Mouse (Mus musculus): ENCODE results near the gene Rhbdf2. TPM values are rescaled to one million over a fixed set of nuclear protein-coding genes. Genes with fewer than 3 reads are reported as not detected.
"Not testable (repeated sequence)": the region's sequence is repeated elsewhere in the genome, so short reads cannot be mapped to it uniquely, and the experiment has no call there.

The Rhbdf2 gene
- polyA plus RNA-seq, 1 experiment from 2014 or later = 6.7 TPM

DNA sequence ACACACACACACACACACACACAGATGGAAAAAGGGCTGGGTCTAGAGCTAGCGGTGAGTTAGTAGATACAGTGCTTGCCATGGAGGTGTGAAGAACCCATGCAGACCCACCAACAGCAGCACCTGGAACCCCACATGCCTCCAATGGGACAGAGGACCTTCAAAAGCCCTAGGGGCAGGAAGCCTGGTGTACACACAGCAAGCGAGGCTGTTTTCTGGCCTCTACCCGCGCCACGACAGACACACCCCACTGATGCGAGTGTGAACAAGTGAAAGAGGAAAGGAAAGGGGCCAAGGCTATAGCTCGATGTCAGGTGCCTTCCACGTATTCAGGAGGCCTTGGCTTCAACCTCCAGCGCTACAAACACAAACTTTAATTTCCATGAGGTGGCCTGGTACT lies 14.9 kb downstream of the Rhbdf2 start:
- Histone ChIP-seq H3K4me2 (no peak overlapping the region), H3K36me3 (peaks cover 3% of the 10 kb centered on the region; the same call in 1 of the 2 replicates), H3K4me1 (replicated peaks) (peaks cover 27% of the 10 kb centered on the region), H3K4me3 (no peak overlapping the region), H3K27me3 (no peaks in the 10 kb centered on the region), H3K9ac (no peak overlapping the region), H3K27ac (no peak overlapping the region), H3K9me3 (replicated peaks) (no peaks in the 10 kb centered on the region)
- WGBS = 89% methylated on average over 9 of the region's 9 CpGs
- no peak for ATAC-seq (replicated peaks; ENCODE audit: insufficient number of reproducible peaks, insufficient read depth, low FRiP score, low read depth)

DNA sequence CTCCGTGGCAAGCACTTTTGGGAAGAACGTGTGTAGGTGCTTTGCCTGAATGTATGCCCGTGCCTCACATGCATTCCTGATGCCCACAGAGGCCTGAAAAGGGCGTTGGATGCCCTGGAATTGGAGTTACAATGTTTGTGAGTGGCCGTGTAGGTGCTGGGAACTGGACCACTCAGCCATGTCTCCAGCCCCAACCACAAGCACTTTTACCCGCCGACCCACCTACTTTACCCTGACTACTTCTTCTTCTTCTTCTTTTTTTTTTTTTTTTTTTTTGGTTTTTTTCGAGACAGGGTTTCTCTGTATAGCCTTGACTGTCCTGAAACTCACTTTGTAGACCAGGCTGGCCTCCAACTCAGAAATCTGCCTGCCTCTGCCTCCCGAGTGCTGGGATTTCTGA lies 15.7 kb downstream of the Rhbdf2 start:
- not testable (repeated sequence) for H3K27me3 ChIP-seq; H3K9me3 ChIP-seq (replicated peaks); H3K36me3 ChIP-seq; H3K4me3 ChIP-seq; H3K27ac ChIP-seq; H3K9ac ChIP-seq; ATAC-seq (replicated peaks; ENCODE audit: insufficient number of reproducible peaks, insufficient read depth, low FRiP score, low read depth); H3K4me2 ChIP-seq
- whole genome bisulfite sequencing = 84% methylated on average over 9 of the region's 9 CpGs
- peaks cover 20% of the 10 kb centered on the region for H3K4me1 ChIP-seq (replicated peaks)

DNA sequence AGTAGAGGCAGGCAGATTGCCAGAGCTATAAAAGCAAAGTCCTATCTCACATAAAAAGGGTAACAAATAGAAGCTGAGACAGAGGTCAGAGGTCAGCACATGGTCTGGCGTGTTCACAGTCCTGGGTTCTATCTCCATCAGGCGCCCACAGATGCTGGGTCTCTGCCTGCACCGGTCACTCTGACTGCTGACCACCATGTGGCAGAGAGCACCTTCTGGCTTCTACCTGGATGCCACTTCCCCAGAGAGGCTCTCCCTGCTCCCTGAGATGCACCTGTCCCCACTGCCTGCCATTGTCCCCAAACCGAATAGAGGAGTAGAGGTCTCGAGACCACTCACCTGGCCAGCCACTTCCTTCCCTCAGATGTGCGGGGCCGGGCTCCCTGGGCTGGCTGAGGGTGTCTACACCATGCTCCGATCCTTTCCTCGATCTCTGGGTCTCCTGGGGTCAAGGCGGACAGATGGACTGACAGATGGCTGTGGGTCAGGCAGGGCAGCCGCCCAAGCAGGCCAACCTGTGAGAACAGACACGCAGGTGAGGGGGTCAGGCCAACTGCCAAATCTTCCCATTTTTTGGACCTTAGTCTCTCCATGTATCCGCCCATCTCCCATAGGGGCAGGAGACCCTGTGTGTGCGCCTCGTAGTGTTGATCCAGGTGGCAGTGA lies 16.7 kb downstream of the Rhbdf2 start:
- Histone ChIP-seq H3K36me3 (peaks cover 9% of the 10 kb centered on the region; the same call in 1 of the 2 replicates), H3K27ac (no peak overlapping the region), H3K4me1 (replicated peaks) (peaks cover 10% of the 10 kb centered on the region), H3K27me3 (no peaks in the 10 kb centered on the region), H3K4me2 (no peak overlapping the region), H3K9me3 (replicated peaks) (no peaks in the 10 kb centered on the region), H3K9ac (no peak overlapping the region), H3K4me3 (no peak overlapping the region)
- 87% methylated on average over 15 of the region's 15 CpGs for WGBS
- no peak for ATAC-seq (replicated peaks; ENCODE audit: insufficient number of reproducible peaks, insufficient read depth, low FRiP score, low read depth)

GRCm38 (mm10) chr11:116607717-116608116 lies 19.1 kb downstream of the Rhbdf2 start:
- no peak for ATAC-seq (replicated peaks; ENCODE audit: insufficient number of reproducible peaks, insufficient read depth, low FRiP score, low read depth)
- 89% methylated on average over 3 of the region's 3 CpGs for WGBS
- Histone ChIP-seq H3K27ac (no peak overlapping the region), H3K9ac (no peak overlapping the region), H3K4me1 (replicated peaks) (peaks cover 3% of the 10 kb centered on the region), H3K4me2 (no peak overlapping the region), H3K9me3 (replicated peaks) (no peaks in the 10 kb centered on the region), H3K4me3 (no peak overlapping the region), H3K36me3 (peaks cover 25% of the 10 kb centered on the region; the same call in 1 of the 2 replicates), H3K27me3 (no peaks in the 10 kb centered on the region)

- no peak for ATAC-seq (replicated peaks; ENCODE audit: insufficient number of reproducible peaks, insufficient read depth, low FRiP score, low read depth)
- Histone ChIP-seq H3K9me3 (replicated peaks) (no peaks in the 10 kb centered on the region), H3K36me3 (peaks cover 30% of the 10 kb centered on the region; the same call in 1 of the 2 replicates), H3K4me1 (replicated peaks) (no peaks in the 10 kb centered on the region), H3K4me3 (no peak overlapping the region), H3K27me3 (no peaks in the 10 kb centered on the region), H3K9ac (no peak overlapping the region), H3K4me2 (no peak overlapping the region), H3K27ac (no peak overlapping the region)
- 89% methylated on average over 12 of the region's 12 CpGs for WGBS
These were observed 22.7 kb downstream of the Rhbdf2 start for GRCm38 (mm10) chr11:116604097-116604496.

GRCm38 (mm10) chr11:116603339-116603738 lies 23.5 kb downstream of the Rhbdf2 start:
- ATAC-seq (replicated peaks; ENCODE audit: insufficient number of reproducible peaks, insufficient read depth, low FRiP score, low read depth) = no peak
- Histone ChIP-seq H3K4me1 (replicated peaks) (no peaks in the 10 kb centered on the region), H3K9me3 (replicated peaks) (no peaks in the 10 kb centered on the region), H3K27ac (no peak overlapping the region), H3K9ac (no peak overlapping the region), H3K4me2 (no peak overlapping the region), H3K27me3 (no peaks in the 10 kb centered on the region), H3K36me3 (peaks cover 37% of the 10 kb centered on the region; the same call in 1 of the 2 replicates), H3K4me3 (no peak overlapping the region)
- WGBS = 75% methylated on average over 10 of the region's 10 CpGs

DNA sequence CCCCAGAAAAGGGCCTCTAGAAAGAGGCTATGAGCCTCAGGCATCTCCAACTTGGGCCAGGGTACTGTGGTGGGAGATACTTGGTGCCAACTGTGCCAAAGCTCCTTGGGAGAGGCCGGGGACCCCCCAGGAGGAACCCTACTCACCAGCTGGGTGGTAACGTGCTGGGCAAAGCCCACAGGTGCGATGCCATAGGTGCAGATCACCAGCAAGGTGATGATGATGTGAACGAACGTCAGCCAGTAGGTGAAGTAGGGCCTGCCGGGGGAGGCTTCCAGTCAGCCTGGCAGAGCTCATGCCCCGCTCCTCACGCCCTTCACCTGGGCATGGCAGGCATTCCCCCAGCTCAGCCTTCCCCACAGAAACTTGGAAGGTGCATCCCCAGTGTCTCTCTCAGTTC lies 24.8 kb downstream of the Rhbdf2 start:
- H3K27ac ChIP-seq = no peak overlapping the region
- H3K4me3 ChIP-seq = no peak overlapping the region
- no peak overlapping the region for H3K4me2 ChIP-seq
- peaks cover 37% of the 10 kb centered on the region; the same call in 1 of the 2 replicates for H3K36me3 ChIP-seq
- no peaks in the 10 kb centered on the region for H3K9me3 ChIP-seq (replicated peaks)
- 86% methylated on average over 8 of the region's 8 CpGs for WGBS
- no peak overlapping the region for H3K9ac ChIP-seq
- H3K27me3 ChIP-seq = no peaks in the 10 kb centered on the region
- H3K4me1 ChIP-seq (replicated peaks) = no peaks in the 10 kb centered on the region
- no peak for ATAC-seq (replicated peaks; ENCODE audit: insufficient number of reproducible peaks, insufficient read depth, low FRiP score, low read depth)

DNA sequence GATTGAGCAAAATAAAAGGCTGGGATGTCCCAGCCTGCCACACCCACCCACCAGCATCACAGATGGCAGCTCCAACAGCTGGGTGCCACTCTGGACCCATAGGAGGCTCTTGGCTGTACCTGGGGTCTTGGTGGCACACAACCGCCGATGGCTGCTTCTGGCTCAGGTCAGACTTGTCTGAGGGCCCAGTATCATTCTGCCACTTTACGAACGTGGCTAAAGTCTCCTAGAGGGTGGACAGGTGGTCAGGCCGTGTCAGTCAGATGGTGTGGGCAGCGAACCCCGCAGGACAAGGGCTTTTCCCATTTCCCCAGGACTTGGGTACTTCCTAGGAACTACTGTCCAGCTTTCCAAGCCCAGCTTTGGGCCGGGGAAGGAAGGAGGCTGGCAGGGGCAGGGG lies 25.7 kb downstream of the Rhbdf2 start:
- H3K9me3 ChIP-seq (replicated peaks) = no peaks in the 10 kb centered on the region
- no peak overlapping the region for H3K27ac ChIP-seq
- H3K4me1 ChIP-seq (replicated peaks) = no peaks in the 10 kb centered on the region
- WGBS = 89% methylated on average over 8 of the region's 8 CpGs
- no peak for ATAC-seq (replicated peaks; ENCODE audit: insufficient number of reproducible peaks, insufficient read depth, low FRiP score, low read depth)
- H3K36me3 ChIP-seq = peaks cover 37% of the 10 kb centered on the region; the same call in 1 of the 2 replicates
- H3K27me3 ChIP-seq = no peaks in the 10 kb centered on the region
- H3K9ac ChIP-seq = no peak overlapping the region
- no peak overlapping the region for H3K4me2 ChIP-seq
- no peak overlapping the region for H3K4me3 ChIP-seq

DNA sequence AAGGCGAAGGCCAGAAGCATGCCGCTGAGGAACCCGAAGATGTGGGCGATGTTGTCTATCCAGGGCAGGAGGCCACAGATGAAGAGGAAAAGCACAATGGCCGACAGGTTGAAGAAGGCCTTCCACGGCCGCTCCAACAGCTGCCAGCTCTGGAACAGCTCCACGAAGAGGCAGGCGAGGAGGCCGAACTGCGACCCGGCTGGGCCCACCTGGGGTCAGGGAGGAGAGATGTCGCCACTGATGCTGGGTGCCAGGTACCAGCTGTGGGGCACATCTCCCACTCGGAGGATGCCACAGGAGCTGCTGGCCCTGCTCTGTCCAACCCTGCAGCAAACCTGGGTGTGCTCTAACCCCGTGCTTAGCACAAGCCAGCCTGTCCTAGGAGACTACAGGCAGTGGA lies 27.6 kb downstream of the Rhbdf2 start:
- peaks cover 30% of the 10 kb centered on the region; the same call in 1 of the 2 replicates for H3K36me3 ChIP-seq
- 91% methylated on average over 15 of the region's 15 CpGs for WGBS
- H3K27ac ChIP-seq = no peak overlapping the region
- H3K4me3 ChIP-seq = no peak overlapping the region
- no peak overlapping the region for H3K4me2 ChIP-seq
- no peaks in the 10 kb centered on the region for H3K9me3 ChIP-seq (replicated peaks)
- H3K4me1 ChIP-seq (replicated peaks) = no peaks in the 10 kb centered on the region
- no peak for ATAC-seq (replicated peaks; ENCODE audit: insufficient number of reproducible peaks, insufficient read depth, low FRiP score, low read depth)
- H3K9ac ChIP-seq = no peak overlapping the region
- no peaks in the 10 kb centered on the region for H3K27me3 ChIP-seq

GRCm38 (mm10) chr11:116598193-116598592 lies 28.6 kb downstream of the Rhbdf2 start:
- Histone ChIP-seq H3K36me3 (peaks cover 20% of the 10 kb centered on the region; the same call in 1 of the 2 replicates), H3K4me2 (no peak overlapping the region), H3K9ac (no peak overlapping the region), H3K9me3 (replicated peaks) (no peaks in the 10 kb centered on the region), H3K27me3 (no peaks in the 10 kb centered on the region), H3K4me3 (no peak overlapping the region), H3K27ac (no peak overlapping the region), H3K4me1 (replicated peaks) (no peaks in the 10 kb centered on the region)
- ATAC-seq (replicated peaks; ENCODE audit: insufficient number of reproducible peaks, insufficient read depth, low FRiP score, low read depth) = no peak
- 87% methylated on average over 8 of the region's 8 CpGs for WGBS

- Histone ChIP-seq H3K36me3 (peaks cover 16% of the 10 kb centered on the region; the same call in 1 of the 2 replicates), H3K4me2 (no peak overlapping the region), H3K9me3 (replicated peaks) (no peaks in the 10 kb centered on the region), H3K9ac (no peak overlapping the region), H3K4me3 (no peak overlapping the region), H3K27ac (no peak overlapping the region), H3K4me1 (replicated peaks) (peaks cover 6% of the 10 kb centered on the region; the same call in 1 of the 2 replicates), H3K27me3 (no peaks in the 10 kb centered on the region)
- ATAC-seq (replicated peaks; ENCODE audit: insufficient number of reproducible peaks, insufficient read depth, low FRiP score, low read depth) = no peak
- 86% methylated on average over 19 of the region's 19 CpGs for WGBS
These were observed 30.1 kb downstream of the Rhbdf2 start for GRCm38 (mm10) chr11:116596766-116597165.

GRCm38 (mm10) chr11:116593345-116593744 lies 33.5 kb downstream of the Rhbdf2 start:
- Histone ChIP-seq H3K4me2 (no peak overlapping the region), H3K9me3 (replicated peaks) (no peaks in the 10 kb centered on the region), H3K36me3 (peaks cover 3% of the 10 kb centered on the region; the same call in 1 of the 2 replicates), H3K4me3 (no peak overlapping the region), H3K27me3 (no peaks in the 10 kb centered on the region), H3K27ac (no peak overlapping the region), H3K4me1 (replicated peaks) (peaks cover 14% of the 10 kb centered on the region), H3K9ac (no peak overlapping the region)
- WGBS = 79% methylated on average over 4 of the region's 4 CpGs
- no peak for ATAC-seq (replicated peaks; ENCODE audit: insufficient number of reproducible peaks, insufficient read depth, low FRiP score, low read depth)

Data from heart, embryonic 15.5 days (tissue).